Mouse (Mus musculus) embryonic facial prominence, embryonic 15.5 days (tissue): ENCODE measurements around the gene Slc8b1. TPM values are rescaled to one million over a fixed set of nuclear protein-coding genes. Genes with fewer than 3 reads are reported as not detected.

Source experiments
- ATAC-seq: fragments of 200-750 bp; cut with Nextera tagmentation; 2 replicates; pipeline ENCODE4 v1.8.0; 2017; ENCODE audit warnings: low read depth, moderate TSS enrichment; ENCODE audit not compliant: insufficient number of reproducible peaks, low FRiP score, low TSS enrichment
- H3K27ac ChIP-seq: fragments of 300-500 bp; sonication (generic); replicated peaks from 2 replicates; pipeline ENCODE4 v1.5.1; 2015; ENCODE audit warnings: mild to moderate bottlenecking, inconsistent platforms
- H3K27me3 ChIP-seq: fragments of 300-500 bp; sonication (generic); 2 replicates; pipeline ENCODE4 v1.6.1; 2015; ENCODE audit warnings: inconsistent platforms
- H3K36me3 ChIP-seq: fragments of 300-500 bp; sonication (generic); 2 replicates; pipeline ENCODE4 v1.6.1; 2015; ENCODE audit warnings: mild to moderate bottlenecking, inconsistent platforms
- H3K4me1 ChIP-seq: fragments of 300-500 bp; sonication (generic); 2 replicates; pipeline ENCODE4 v1.6.1; 2015; ENCODE audit warnings: inconsistent platforms
- H3K4me2 ChIP-seq: fragments of 300-500 bp; sonication (generic); replicated peaks from 2 replicates; pipeline ENCODE4 v1.6.1; 2015; ENCODE audit warnings: mild to moderate bottlenecking, inconsistent platforms
- H3K4me3 ChIP-seq: fragments of 300-500 bp; sonication (generic); replicated peaks from 2 replicates; pipeline ENCODE4 v1.5.1; 2015; ENCODE audit warnings: mild to moderate bottlenecking, inconsistent platforms
- H3K9ac ChIP-seq: fragments of 300-500 bp; sonication (generic); 2 replicates; pipeline ENCODE4 v1.6.1; 2015; ENCODE audit warnings: inconsistent platforms
- H3K9me3 ChIP-seq: fragments of 300-500 bp; sonication (generic); replicated peaks from 2 replicates; pipeline ENCODE4 v1.6.1; 2016; ENCODE audit warnings: inconsistent platforms
- WGBS: fragments of 180-500 bp; shearing (Covaris S2); methylation state at CpG from one replicate; pipeline ENCODE4 v1.1.7; 2015; 5-methylcytosine and 5-hydroxymethylcytosine counted together
- polyA plus RNA-seq: library from polyadenylated mRNA; unstranded; fragments of >200 nt; fragmentation: Nextera tagmentation; extraction: Ambion mirVana; gene quantifications from 2 replicates; pipeline ENCODE4 v1.2.1, GENCODE M21; 2015

Gene Slc8b1
- 9.0 and 9.3 TPM in 2 replicates for polyA plus RNA-seq

DNA sequence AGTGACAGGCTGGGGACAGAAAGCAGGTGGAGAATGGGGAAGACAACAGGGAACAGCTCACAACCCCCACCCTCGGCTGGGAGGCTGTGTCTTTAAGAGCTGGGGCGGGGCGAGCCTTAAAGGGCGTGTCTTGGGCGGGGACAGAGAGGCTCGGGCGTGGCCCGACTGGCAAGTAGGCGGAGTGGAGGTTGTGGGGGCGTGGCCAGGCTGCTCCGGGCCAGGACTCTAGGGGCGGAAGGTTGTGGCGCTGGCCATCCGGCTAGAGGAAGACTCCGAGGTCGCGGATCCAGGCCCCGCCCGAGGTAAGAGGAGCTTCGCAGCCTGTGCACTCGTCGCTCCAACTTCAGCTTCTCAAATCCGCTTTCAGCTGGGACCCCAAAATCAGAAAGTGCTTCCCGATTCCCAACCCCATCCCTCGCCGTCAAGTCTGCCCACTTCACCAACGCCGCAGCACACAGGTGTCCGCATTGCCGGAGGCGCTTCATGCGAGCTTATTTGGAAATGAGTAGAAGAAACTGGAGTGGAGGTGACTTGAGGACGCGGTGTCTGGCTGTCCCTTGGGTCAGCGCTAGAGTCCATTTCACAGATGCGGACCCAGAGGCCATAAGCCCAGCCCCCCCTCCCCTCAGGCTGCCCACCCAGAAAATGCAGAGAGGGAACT is at the start of gene Slc8b1:
TSS of gene Slc8b1 (plus strand) at position 187 of the 661 bp plus-strand sequence.
- Histone ChIP-seq H3K27me3 (no peaks in the 10 kb centered on the region), H3K9ac (peak within 1 kb of the TSS; percentile 37), H3K4me2 (peak within 1 kb of the TSS; percentile 81), H3K36me3 (no peaks in the 10 kb centered on the region), H3K4me3 (peak within 1 kb of the TSS; percentile 63), H3K27ac (0 out of 2 replicates have a peak within 1 kb of the TSS, but pooled peaks have one; percentile 60), H3K9me3 (no peaks in the 10 kb centered on the region), H3K4me1 (peaks cover 54% of the 10 kb centered on the region)
- peak; percentile 89 for ATAC-seq
- under 1% methylated on average over 36 of the region's 36 CpGs for WGBS

- 68% methylated on average over 15 of the region's 15 CpGs for WGBS
- no peaks in the 10 kb centered on the region for H3K4me1 ChIP-seq
- H3K9ac ChIP-seq = no peak overlapping the region
- no peak for ATAC-seq
- no peak overlapping the region for H3K4me3 ChIP-seq
- H3K27me3 ChIP-seq = peaks cover 5% of the 10 kb centered on the region; the same call in 1 of the 2 replicates
- H3K9me3 ChIP-seq = no peaks in the 10 kb centered on the region
- H3K36me3 ChIP-seq = no peaks in the 10 kb centered on the region
- no peak overlapping the region for H3K27ac ChIP-seq
- H3K4me2 ChIP-seq = no peak overlapping the region
These were observed 49.1 kb upstream of the Slc8b1 start for GRCm38 (mm10) chr5:120461902-120462301.

- Histone ChIP-seq H3K27me3 (peaks cover 5% of the 10 kb centered on the region; the same call in 1 of the 2 replicates), H3K36me3 (no peaks in the 10 kb centered on the region), H3K27ac (no peak overlapping the region), H3K9ac (no peak overlapping the region), H3K4me3 (no peak overlapping the region), H3K4me2 (no peak overlapping the region), H3K4me1 (no peaks in the 10 kb centered on the region), H3K9me3 (no peaks in the 10 kb centered on the region)
- ATAC-seq = no peak
- 68% methylated on average over 4 of the region's 4 CpGs for WGBS
These were observed 46.6 kb upstream of the Slc8b1 start for GRCm38 (mm10) chr5:120464321-120464720.

- WGBS = 41% methylated on average over 5 of the region's 5 CpGs
- Histone ChIP-seq H3K4me1 (no peaks in the 10 kb centered on the region), H3K4me2 (no peak overlapping the region), H3K9ac (no peak overlapping the region), H3K36me3 (no peaks in the 10 kb centered on the region), H3K4me3 (no peak overlapping the region), H3K9me3 (no peaks in the 10 kb centered on the region), H3K27me3 (peaks cover 5% of the 10 kb centered on the region; the same call in 1 of the 2 replicates), H3K27ac (no peak overlapping the region)
- no peak for ATAC-seq
These were observed 45.9 kb upstream of the Slc8b1 start for GRCm38 (mm10) chr5:120465062-120465461.

- no peaks in the 10 kb centered on the region for H3K4me1 ChIP-seq
- ATAC-seq = no peak
- WGBS = 82% methylated on average over 6 of the region's 6 CpGs
These were observed 45.1 kb upstream of the Slc8b1 start for GRCm38 (mm10) chr5:120465860-120466259.

DNA sequence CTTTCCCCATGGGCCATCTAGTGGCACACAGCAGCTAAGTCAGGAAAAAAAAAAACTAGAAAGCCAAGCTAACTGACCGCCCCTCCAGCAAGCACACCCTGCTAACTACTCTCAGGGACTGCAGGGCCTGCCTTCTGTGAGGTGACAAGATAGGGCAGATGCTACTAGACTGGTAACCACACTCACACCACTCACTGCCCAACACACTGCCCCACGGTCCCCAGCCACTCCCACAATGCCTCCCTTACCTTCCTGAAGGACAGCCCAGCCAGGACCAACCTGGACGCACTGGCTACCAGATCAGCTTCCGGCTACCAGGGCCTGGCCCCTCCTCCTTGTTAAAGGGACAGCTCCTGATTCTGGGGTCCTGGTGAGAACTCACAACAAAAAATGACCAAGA is 43.9 kb upstream of the Slc8b1 start:
- Histone ChIP-seq H3K9me3 (no peaks in the 10 kb centered on the region), H3K4me2 (no peak overlapping the region), H3K27ac (no peak overlapping the region), H3K4me3 (no peak overlapping the region), H3K36me3 (no peaks in the 10 kb centered on the region), H3K9ac (no peak overlapping the region), H3K27me3 (peaks cover 8% of the 10 kb centered on the region; the same call in 1 of the 2 replicates), H3K4me1 (no peaks in the 10 kb centered on the region)
- no peak for ATAC-seq
- 9% methylated on average over 4 of the region's 4 CpGs for WGBS

More at GRCm38 (mm10) chr5:120465860-120466259, 45.1 kb upstream of the Slc8b1 start:
- Histone ChIP-seq H3K4me2 (no peak overlapping the region), H3K9me3 (no peaks in the 10 kb centered on the region), H3K36me3 (no peaks in the 10 kb centered on the region), H3K4me3 (no peak overlapping the region), H3K27me3 (peaks cover 5% of the 10 kb centered on the region; the same call in 1 of the 2 replicates), H3K27ac (no peak overlapping the region), H3K9ac (no peak overlapping the region)

DNA sequence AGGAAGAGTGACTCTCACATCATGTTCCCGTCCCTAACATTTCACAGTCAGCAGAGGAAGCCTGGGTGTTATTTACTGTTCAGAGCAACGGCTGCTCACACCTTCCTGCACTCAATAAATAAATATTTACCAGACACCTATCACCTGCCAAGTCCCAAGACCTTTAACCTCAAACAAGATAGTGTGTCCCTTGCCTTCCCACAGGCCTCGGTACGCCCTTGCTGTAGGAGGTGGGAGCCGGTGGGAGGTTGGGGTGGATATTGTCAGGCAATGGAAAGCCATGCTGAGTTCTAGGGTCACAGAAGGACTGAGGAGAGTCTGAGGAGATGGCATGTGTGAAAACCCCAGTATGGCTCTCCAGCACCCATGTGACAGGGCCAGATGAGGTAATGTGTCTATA is 42.6 kb upstream of the Slc8b1 start:
- Histone ChIP-seq H3K9me3 (no peaks in the 10 kb centered on the region), H3K27ac (no peak overlapping the region), H3K27me3 (0 out of 2 replicates have a peak, but pooled peaks cover 3% of the 10 kb centered on the region), H3K4me2 (no peak overlapping the region), H3K9ac (no peak overlapping the region), H3K4me1 (no peaks in the 10 kb centered on the region), H3K4me3 (no peak overlapping the region), H3K36me3 (no peaks in the 10 kb centered on the region)
- 81% methylated on average over 5 of the region's 5 CpGs for WGBS
- ATAC-seq = no peak

DNA sequence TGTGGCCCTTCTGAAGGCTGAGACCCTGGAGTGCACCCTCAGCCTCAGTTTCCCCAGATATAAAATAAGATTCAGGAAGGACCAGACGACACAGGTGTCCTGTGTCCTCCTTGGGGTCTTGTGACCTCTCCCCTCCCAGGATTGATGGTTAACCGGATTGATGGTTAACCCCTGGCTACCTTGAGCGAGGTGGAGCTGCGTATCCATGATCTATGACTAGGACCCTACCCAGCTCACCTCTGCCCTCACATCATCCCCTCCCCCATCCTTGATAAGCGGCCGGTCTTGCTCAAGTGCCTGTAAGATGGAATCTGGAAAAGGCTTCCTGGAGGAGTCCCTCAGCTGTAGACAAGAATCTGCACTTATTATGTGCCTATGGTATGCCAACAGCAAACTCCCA is 42.1 kb upstream of the Slc8b1 start:
- H3K4me3 ChIP-seq = no peak overlapping the region
- ATAC-seq = no peak
- H3K9me3 ChIP-seq = no peaks in the 10 kb centered on the region
- 90% methylated on average over 6 of the region's 6 CpGs for WGBS
- H3K27ac ChIP-seq = no peak overlapping the region
- 0 out of 2 replicates have a peak, but pooled peaks cover 3% of the 10 kb centered on the region for H3K27me3 ChIP-seq
- H3K4me2 ChIP-seq = no peak overlapping the region
- H3K4me1 ChIP-seq = no peaks in the 10 kb centered on the region
- H3K9ac ChIP-seq = no peak overlapping the region
- no peaks in the 10 kb centered on the region for H3K36me3 ChIP-seq

GRCm38 (mm10) chr5:120471538-120471937 is 39.4 kb upstream of the Slc8b1 start:
- 43% methylated on average over 4 of the region's 4 CpGs for WGBS
- ATAC-seq = no peak

DNA sequence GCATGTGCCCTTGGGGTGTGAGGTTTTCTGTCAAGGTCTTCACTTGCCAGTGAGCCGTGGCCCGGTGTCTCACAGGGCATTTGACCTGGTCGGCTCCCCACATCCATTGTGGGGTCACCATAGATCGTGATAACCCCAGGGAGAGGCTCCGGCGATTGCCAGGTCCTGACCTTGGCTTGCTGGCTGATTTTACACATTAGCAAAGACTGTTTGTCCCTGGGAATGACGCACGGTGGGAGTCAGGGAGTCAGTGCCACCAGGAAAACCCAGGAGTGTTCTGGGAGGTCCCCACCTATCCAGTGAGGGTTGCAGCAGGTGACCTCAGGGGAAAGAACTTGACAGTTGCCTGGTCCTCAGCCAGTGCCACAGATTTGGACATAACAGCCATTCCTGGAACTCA is 38.2 kb upstream of the Slc8b1 start, which contains the start of gene Sdsl:
TSS of gene Sdsl (minus strand) at position 41 of the 400 bp plus-strand sequence.
- H3K4me1 ChIP-seq = no peaks in the 10 kb centered on the region
- H3K9me3 ChIP-seq = no peaks in the 10 kb centered on the region
- 76% methylated on average over 8 of the region's 8 CpGs for WGBS
- H3K4me2 ChIP-seq = no peak within 1 kb of the TSS
- H3K9ac ChIP-seq = no peak within 1 kb of the TSS
- no peak within 1 kb of the TSS for H3K4me3 ChIP-seq
- H3K36me3 ChIP-seq = no peaks in the 10 kb centered on the region
- 0 out of 2 replicates have a peak, but pooled peaks cover 6% of the 10 kb centered on the region for H3K27me3 ChIP-seq
- ATAC-seq = no peak
- no peak within 1 kb of the TSS for H3K27ac ChIP-seq

More at GRCm38 (mm10) chr5:120471538-120471937, 39.4 kb upstream of the Slc8b1 start:
- no peak overlapping the region for H3K9ac ChIP-seq
- H3K4me2 ChIP-seq = no peak overlapping the region
- no peak overlapping the region for H3K27ac ChIP-seq
- no peaks in the 10 kb centered on the region for H3K36me3 ChIP-seq
- H3K4me3 ChIP-seq = no peak overlapping the region
- no peaks in the 10 kb centered on the region for H3K4me1 ChIP-seq
- H3K27me3 ChIP-seq = 0 out of 2 replicates have a peak, but pooled peaks cover 3% of the 10 kb centered on the region
- H3K9me3 ChIP-seq = no peaks in the 10 kb centered on the region

- WGBS = 80% methylated on average over 2 of the region's 2 CpGs
- 0 out of 2 replicates have a peak, but pooled peaks cover 6% of the 10 kb centered on the region for H3K27me3 ChIP-seq
These were observed 37.6 kb upstream of the Slc8b1 start for GRCm38 (mm10) chr5:120473361-120473760.

More at GRCm38 (mm10) chr5:120473361-120473760, 37.6 kb upstream of the Slc8b1 start:
- no peak overlapping the region for H3K4me2 ChIP-seq
- no peak overlapping the region for H3K9ac ChIP-seq
- no peaks in the 10 kb centered on the region for H3K9me3 ChIP-seq
- H3K36me3 ChIP-seq = no peaks in the 10 kb centered on the region
- H3K4me1 ChIP-seq = no peaks in the 10 kb centered on the region
- no peak overlapping the region for H3K27ac ChIP-seq
- H3K4me3 ChIP-seq = no peak overlapping the region
- ATAC-seq = no peak
